Mouse (Mus musculus) MEL (cell line): ENCODE measurements around the gene Pkhd1. TPM values are rescaled to one million over a fixed set of nuclear protein-coding genes. Genes with fewer than 3 reads are reported as not detected.
A peak's percentile ranks its signal among the peaks of the same experiment; 100 is the strongest.

ENCODE experiments used
- DNase-seq: peaks from one replicate; pipeline ENCODE4 v3.0.0; 2011; ENCODE audit warnings: low read depth, low spot score
- H3K27ac ChIP-seq: 2 replicates; pipeline ENCODE4 v1.5.1; 2012; ENCODE audit warnings: low read depth, mild to moderate bottlenecking, control low read depth, low read length, moderate library complexity; ENCODE audit not compliant: control insufficient read depth
- H3K27me3 ChIP-seq, 2 experiments: fragments of 150-350 bp in 1 of 2; sonication (generic) in 1 of 2; 2 replicates each; pipeline ENCODE4 v1.6.1; 2012; ENCODE audit warnings: low read length in 2 of 2, mild to moderate bottlenecking in 2 of 2, improper control_type of control experiment in 1 of 2, moderate library complexity in 1 of 2; ENCODE audit not compliant: insufficient read depth in 2 of 2, control insufficient read depth in 1 of 2
- H3K36me3 ChIP-seq, 2 experiments: 2 replicates each; pipeline ENCODE4 v1.6.1; 2012 to 2014; ENCODE audit warnings: low read length in 2 of 2, improper control_type of control experiment in 1 of 2, inconsistent platforms in 1 of 2, mild to moderate bottlenecking in 1 of 2; ENCODE audit not compliant: insufficient read depth in 2 of 2, control insufficient read depth in 1 of 2
- H3K4me1 ChIP-seq, 2 experiments: fragments of 150-350 bp in 1 of 2; sonication (generic) in 1 of 2; 2 replicates each; pipeline ENCODE4 v1.6.1; 2012; ENCODE audit warnings: low read length in 2 of 2, improper control_type of control experiment in 1 of 2, mild to moderate bottlenecking in 1 of 2; ENCODE audit not compliant: insufficient read depth in 2 of 2, control insufficient read depth in 1 of 2
- H3K4me3 ChIP-seq, 2 experiments: fragments of 150-350 bp in 1 of 2; sonication (generic) in 1 of 2; 2 replicates each; pipeline ENCODE4 v1.5.1; 2012; ENCODE audit warnings: low read depth in 2 of 2, low read length in 2 of 2, mild to moderate bottlenecking in 2 of 2, moderate library complexity in 2 of 2, control low read depth in 1 of 2, improper control_type of control experiment in 1 of 2; ENCODE audit not compliant: control insufficient read depth in 1 of 2, insufficient read depth in 1 of 2
- H3K79me2 ChIP-seq: 2 replicates; pipeline ENCODE4 v1.6.1; 2012; ENCODE audit warnings: mild to moderate bottlenecking, low read length, moderate library complexity; ENCODE audit not compliant: control insufficient read depth, poor library complexity, insufficient read depth
- H3K9ac ChIP-seq: 2 replicates; pipeline ENCODE4 v1.6.1; 2012; ENCODE audit warnings: low read depth, mild to moderate bottlenecking, control low read depth, low read length, moderate library complexity; ENCODE audit not compliant: control insufficient read depth, poor library complexity, severe bottlenecking
- H3K9me3 ChIP-seq: fragments of 150-350 bp; sonication (generic); replicated peaks from 2 replicates; pipeline ENCODE4 v1.6.1; 2012; ENCODE audit warnings: mild to moderate bottlenecking, low read length, improper control_type of control experiment, moderate library complexity; ENCODE audit not compliant: insufficient read depth
- CTCF ChIP-seq, 3 experiments: IDR thresholded peaks in 2 of 3; conservative IDR thresholded peaks in 1 of 3; 2 replicates each; pipeline ENCODE4 v1.5.1; 2011 to 2012; ENCODE audit warnings: low read length in 3 of 3, low read depth in 2 of 3, mild to moderate bottlenecking in 2 of 3, improper control_type of control experiment in 1 of 3, inconsistent platforms in 1 of 3, mixed read lengths in 1 of 3, moderate library complexity in 1 of 3; ENCODE audit not compliant: control insufficient read depth in 1 of 3, insufficient read depth in 1 of 3, poor library complexity in 1 of 3, severe bottlenecking in 1 of 3
- ELF1 ChIP-seq: IDR thresholded peaks from 2 replicates; pipeline ENCODE4 v1.6.1; 2014; ENCODE audit warnings: low read depth, mild to moderate bottlenecking, inconsistent platforms, low read length, improper control_type of control experiment, moderate library complexity
- EP300 ChIP-seq, 2 experiments: IDR thresholded peaks; 2 replicates each; pipeline ENCODE4 v1.6.1; 2011; ENCODE audit warnings: improper control_type of control experiment in 2 of 2, low read length in 2 of 2, low read depth in 1 of 2, mild to moderate bottlenecking in 1 of 2
- ETS1 ChIP-seq: IDR thresholded peaks from 2 replicates; pipeline ENCODE4 v1.6.1; 2012; ENCODE audit warnings: low read depth, mild to moderate bottlenecking, inconsistent platforms, low read length, improper control_type of control experiment, moderate library complexity
- GABPA ChIP-seq: IDR thresholded peaks from 2 replicates; pipeline ENCODE4 v1.6.1; 2012; ENCODE audit warnings: low read depth, mild to moderate bottlenecking, inconsistent platforms, low read length, improper control_type of control experiment, moderate library complexity
- GATA1 ChIP-seq: IDR thresholded peaks from 2 replicates; pipeline ENCODE4 v1.6.1; 2011; ENCODE audit warnings: low read depth, low read length, improper control_type of control experiment
- MAX ChIP-seq: IDR thresholded peaks from 2 replicates; pipeline ENCODE4 v1.6.1; 2011; ENCODE audit warnings: low read length, improper control_type of control experiment
- MEF2A ChIP-seq: IDR thresholded peaks from 2 replicates; pipeline ENCODE4 v1.6.1; 2014; ENCODE audit warnings: low read depth, mild to moderate bottlenecking, inconsistent platforms, low read length, improper control_type of control experiment; ENCODE audit not compliant: poor library complexity, insufficient replicate concordance, severe bottlenecking; ENCODE audit errors: extremely low read depth
- POLR2A ChIP-seq, 2 experiments: IDR thresholded peaks; 2 replicates each; pipeline ENCODE4 v1.6.1; 2011 to 2012; ENCODE audit warnings: low read length in 2 of 2, mild to moderate bottlenecking in 2 of 2, control low read depth in 1 of 2, improper control_type of control experiment in 1 of 2, low read depth in 1 of 2, moderate library complexity in 1 of 2; ENCODE audit not compliant: control insufficient read depth in 1 of 2, insufficient read depth in 1 of 2, poor library complexity in 1 of 2
- POLR2AphosphoS2 ChIP-seq: IDR thresholded peaks from 2 replicates; pipeline ENCODE4 v1.6.1; 2011; ENCODE audit warnings: low read length, improper control_type of control experiment
- POLR2AphosphoS5 ChIP-seq: IDR thresholded peaks from 2 replicates; pipeline ENCODE4 v1.6.1; 2012; ENCODE audit warnings: low read depth, borderline replicate concordance, mild to moderate bottlenecking, inconsistent platforms, low read length, moderate library complexity, mixed read lengths
- RAD21 ChIP-seq: IDR thresholded peaks from 2 replicates; pipeline ENCODE4 v1.6.1; 2011; ENCODE audit warnings: mild to moderate bottlenecking, low read depth, low read length, improper control_type of control experiment
- RCOR1 ChIP-seq: IDR thresholded peaks from 2 replicates; pipeline ENCODE4 v1.6.1; 2012; ENCODE audit warnings: low read depth, mild to moderate bottlenecking, inconsistent platforms, low read length, improper control_type of control experiment
- SIN3A ChIP-seq: IDR thresholded peaks from 2 replicates; pipeline ENCODE4 v1.6.1; 2012; ENCODE audit warnings: low read length, improper control_type of control experiment, inconsistent platforms
- SMC3 ChIP-seq: IDR thresholded peaks from 2 replicates; pipeline ENCODE4 v1.6.1; 2011; ENCODE audit warnings: low read depth, low read length, improper control_type of control experiment
- TAL1 ChIP-seq: IDR thresholded peaks from 2 replicates; pipeline ENCODE4 v1.6.1; 2012; ENCODE audit warnings: mild to moderate bottlenecking, inconsistent platforms, low read length, moderate library complexity, mixed read lengths
- TCF12 ChIP-seq: IDR thresholded peaks from 2 replicates; pipeline ENCODE4 v1.6.1; 2014; ENCODE audit warnings: low read depth, mild to moderate bottlenecking, inconsistent platforms, low read length, improper control_type of control experiment, moderate library complexity
- ZC3H11A ChIP-seq: IDR thresholded peaks from 2 replicates; pipeline ENCODE4 v1.6.1; 2012; ENCODE audit warnings: low read depth, mild to moderate bottlenecking, inconsistent platforms, low read length, improper control_type of control experiment
- ZKSCAN1 ChIP-seq: IDR thresholded peaks from 2 replicates; pipeline ENCODE4 v1.6.1; 2012; ENCODE audit warnings: low read depth, mild to moderate bottlenecking, inconsistent platforms, low read length, improper control_type of control experiment, moderate library complexity
- ZNF384 ChIP-seq: IDR thresholded peaks from 2 replicates; pipeline ENCODE4 v1.6.1; 2012; ENCODE audit warnings: low read depth, mild to moderate bottlenecking, inconsistent platforms, low read length, improper control_type of control experiment
- polyA plus RNA-seq, 2 experiments: library from polyadenylated mRNA; stranded (reverse) in 1 of 2; unstranded in 1 of 2; fragments of >175 nt in 1 of 2; fragments of >200 nt in 1 of 2; gene quantifications; 2 replicates each; pipeline versions ENCODE4 v1.2.1 to v1.2.4; 2012; ENCODE audit warnings: low replicate concordance in 2 of 2, low read depth in 1 of 2; ENCODE audit not compliant: insufficient read length in 2 of 2, insufficient read depth in 1 of 2, missing spikeins in 1 of 2
- total RNA-seq: library from RNA; depleted of rRNA; stranded (reverse); fragments of 300-350 nt; gene quantifications from 2 replicates; pipeline ENCODE4 v1.2.3, GENCODE M21; 2012

The Pkhd1 gene
- total and polyA plus RNA-seq, 3 experiments: not detected

GRCm38 (mm10) chr1:20619363-20619762, 1.5 kb upstream of the Pkhd1 start:
- Histone ChIP-seq H3K27me3 (no peaks in the 10 kb centered on the region), H3K36me3 (no peaks in the 10 kb centered on the region), H3K4me1 (no peaks in the 10 kb centered on the region), H3K9me3 (no peaks in the 10 kb centered on the region), H3K79me2 (no peaks in the 10 kb centered on the region), H3K9ac (no peak overlapping the region)
- no peak for DNase-seq
- TF ChIP-seq ETS1 (no peak), RCOR1 (no peak), RAD21 (no peak), MEF2A (no peak), ELF1 (no peak), TAL1 (no peak), ZKSCAN1 (no peak), EP300 (IDR thresholded peaks at IDR 0.05; ENCODE audit: low read depth in 1 of 2, low read length in 2 of 2) (no peak), POLR2A (IDR thresholded peaks at IDR 0.05; ENCODE audit: control insufficient read depth in 1 of 2, insufficient read depth in 1 of 2, low read depth in 1 of 2, low read length in 2 of 2, poor library complexity in 1 of 2) (no peak), ZNF384 (no peak), MAX (no peak), TCF12 (no peak), ZC3H11A (no peak), GABPA (no peak), GATA1 (no peak), SIN3A (no peak)
- TF ChIP-seq, all 39 proteins: peak for 0
- H3K27ac ChIP-seq: no peak overlapping the region
- H3K4me3 ChIP-seq: no peak overlapping the region

- Histone ChIP-seq H3K27me3 (no peaks in the 10 kb centered on the region), H3K9ac (no peak overlapping the region), H3K4me3 (no peak overlapping the region), H3K79me2 (no peaks in the 10 kb centered on the region), H3K36me3 (no peaks in the 10 kb centered on the region), H3K9me3 (no peaks in the 10 kb centered on the region), H3K4me1 (no peaks in the 10 kb centered on the region), H3K27ac (no peak overlapping the region)
- TF ChIP-seq RAD21: peak; percentile 57
- TF ChIP-seq POLR2AphosphoS5: no peak
- TF ChIP-seq ZC3H11A: peak; percentile 27; the same call in 1 of the 2 replicates
- TF ChIP-seq POLR2AphosphoS2: no peak
- TF ChIP-seq CTCF (IDR thresholded peaks at IDR 0.05 in 2 of 3, conservative IDR thresholded peaks at IDR 0.05 in 1 of 3; ENCODE audit: control insufficient read depth in 1 of 3, insufficient read depth in 1 of 3, low read depth in 2 of 3, low read length in 3 of 3, poor library complexity in 1 of 3, severe bottlenecking in 1 of 3): peak; percentile 57 to 81 (median 63)
- TF ChIP-seq SMC3: peak; percentile 63
- peak; percentile 25 for DNase-seq
These were observed 5.2 kb downstream of the Pkhd1 start for GRCm38 (mm10) chr1:20612643-20613042.
